Mouse (Mus musculus) heart, embryonic 11.5 days (tissue): ENCODE measurements around the gene Cdh11. TPM values are rescaled to one million over a fixed set of nuclear protein-coding genes. Genes with fewer than 3 reads are reported as not detected.
A peak's percentile ranks its signal among the peaks of the same experiment; 100 is the strongest.

Experiments
- ATAC-seq: fragments of 200-750 bp; cut with Nextera tagmentation; replicated peaks from 2 replicates; pipeline ENCODE4 v1.8.0; 2017; ENCODE audit warnings: moderate library complexity; ENCODE audit not compliant: insufficient number of reproducible peaks, low FRiP score, low TSS enrichment
- H3K27ac ChIP-seq: fragments of 300-500 bp; sonication (generic); 2 replicates; pipeline ENCODE4 v1.5.1; 2014; ENCODE audit warnings: mild to moderate bottlenecking, low read depth, low read length
- H3K27me3 ChIP-seq: fragments of 300-500 bp; sonication (generic); 2 replicates; pipeline ENCODE4 v1.6.1; 2014; ENCODE audit warnings: mild to moderate bottlenecking, low read length, mixed read lengths; ENCODE audit not compliant: control insufficient read depth, insufficient read depth
- H3K36me3 ChIP-seq: fragments of 300-500 bp; sonication (generic); 2 replicates; pipeline ENCODE4 v1.6.1; 2014; ENCODE audit warnings: mild to moderate bottlenecking, low read length, moderate library complexity, mixed read lengths; ENCODE audit not compliant: control insufficient read depth, insufficient read depth
- H3K4me1 ChIP-seq: fragments of 300-500 bp; sonication (generic); 2 replicates; pipeline ENCODE4 v1.6.1; 2014; ENCODE audit warnings: low read length; ENCODE audit not compliant: control insufficient read depth, insufficient read depth
- H3K4me2 ChIP-seq: fragments of 300-500 bp; sonication (generic); 2 replicates; pipeline ENCODE4 v1.6.1; 2014; ENCODE audit warnings: mild to moderate bottlenecking, moderate library complexity
- H3K4me3 ChIP-seq: fragments of 300-500 bp; sonication (generic); 2 replicates; pipeline ENCODE4 v1.5.1; 2014; ENCODE audit warnings: low read depth, low read length
- H3K9ac ChIP-seq: fragments of 300-500 bp; sonication (generic); 2 replicates; pipeline ENCODE4 v1.6.1; 2014; ENCODE audit warnings: mild to moderate bottlenecking, low read depth, low read length, moderate library complexity
- H3K9me3 ChIP-seq: fragments of 300-500 bp; sonication (generic); replicated peaks from 2 replicates; pipeline ENCODE4 v1.6.1; 2016; ENCODE audit warnings: low read length; ENCODE audit not compliant: control insufficient read depth
- WGBS: fragments of 180-500 bp; shearing (Covaris S2); extraction: QIAGEN DNeasy Blood & Tissue Kit; methylation state at CpG from one replicate; pipeline ENCODE4 v1.1.7; 2014; ENCODE audit not compliant: insufficient replicate concordance; 5-methylcytosine and 5-hydroxymethylcytosine counted together
- microRNA-seq: library from miRNA; unstranded; fragments of <30 nt; microRNA quantifications from one replicate; pipeline ENCODE4, GENCODE M21; 2016; ENCODE audit warnings: borderline number of aligned reads
- polyA plus RNA-seq: library from polyadenylated mRNA; unstranded; fragments of >200 nt; fragmentation: Nextera tagmentation; extraction: Ambion mirVana; gene quantifications from 2 replicates; pipeline ENCODE4 v1.2.1, GENCODE M21; 2014

Cdh11 gene
- polyA plus RNA-seq, 1 experiment from 2014 or later: 80.9 TPM

GRCm38 (mm10) chr8:102601327-102601726, 184.1 kb downstream of the Cdh11 start:
- Histone ChIP-seq H3K4me2 (no peak overlapping the region), H3K36me3 (no peaks in the 10 kb centered on the region), H3K9me3 (no peaks in the 10 kb centered on the region), H3K9ac (no peak overlapping the region), H3K4me1 (peaks cover 3% of the 10 kb centered on the region; the same call in 1 of the 2 replicates), H3K4me3 (no peak overlapping the region), H3K27me3 (no peaks in the 10 kb centered on the region), H3K27ac (no peak overlapping the region)
- no peak for ATAC-seq
- 50% methylated on average over 4 of the region's 4 CpGs for whole genome bisulfite sequencing

- peaks cover 6% of the 10 kb centered on the region; the same call in 1 of the 2 replicates for H3K4me1 ChIP-seq
- H3K27me3 ChIP-seq: no peaks in the 10 kb centered on the region
- no peaks in the 10 kb centered on the region for H3K36me3 ChIP-seq
- WGBS: 2% methylated on average over 3 of the region's 3 CpGs
- H3K4me3 ChIP-seq: no peak overlapping the region
- 0 out of 2 replicates have a peak overlapping the region, but pooled peaks have one; percentile 3 for H3K27ac ChIP-seq
- no peak overlapping the region for H3K9ac ChIP-seq
- ATAC-seq: peak; percentile 87
- H3K4me2 ChIP-seq: no peak overlapping the region
- no peaks in the 10 kb centered on the region for H3K9me3 ChIP-seq
Measured at GRCm38 (mm10) chr8:102596523-102596922, 188.9 kb downstream of the Cdh11 start.

DNA sequence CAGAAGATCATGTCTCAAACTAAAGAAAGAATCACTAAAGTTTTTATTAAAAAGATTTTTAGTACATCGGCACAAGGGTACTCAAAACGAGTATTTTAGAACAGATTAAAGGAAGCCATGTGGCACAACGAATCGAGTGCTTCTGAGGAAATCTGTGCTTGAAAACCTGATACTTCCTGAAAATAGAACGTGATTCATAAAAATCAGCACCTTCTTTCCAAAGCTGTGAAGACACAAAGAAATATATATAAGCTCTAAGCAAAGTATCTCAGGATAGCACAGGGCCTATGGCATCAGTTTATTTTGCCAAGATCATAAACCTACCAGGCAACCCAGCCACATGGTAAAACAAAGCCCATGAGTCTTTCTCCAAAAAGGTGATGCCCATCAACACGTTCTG, 191.5 kb downstream of the Cdh11 start:
- H3K4me1 ChIP-seq: peaks cover 6% of the 10 kb centered on the region; the same call in 1 of the 2 replicates
- no peak overlapping the region for H3K27ac ChIP-seq
- H3K9ac ChIP-seq: no peak overlapping the region
- H3K27me3 ChIP-seq: no peaks in the 10 kb centered on the region
- no peaks in the 10 kb centered on the region for H3K36me3 ChIP-seq
- ATAC-seq: no peak
- no peak overlapping the region for H3K4me3 ChIP-seq
- 82% methylated on average over 6 of the region's 6 CpGs for WGBS
- H3K9me3 ChIP-seq: no peaks in the 10 kb centered on the region
- no peak overlapping the region for H3K4me2 ChIP-seq

Small RNAs within 50 kb of the gene (microRNA-seq; reads per million reads assigned to microRNA genes)
- gene Gm26301: not detected
